Mouse (Mus musculus) right cerebral cortex, postnatal 36 days (tissue): ENCODE data around the gene Zfp60.
"Not testable (repeated sequence)": the region's sequence is repeated elsewhere in the genome, so short reads cannot be mapped to it uniquely, and the experiment has no call there.

ENCODE experiments used
- DNase-seq, 2 experiments: peaks; one replicate each; pipeline ENCODE4 v3.0.0; 2022; ENCODE audit warnings: low spot score in 2 of 2, mixed read lengths in 1 of 2

The Zfp60 gene

GRCm38 (mm10) chr7:27793865-27794264 lies 62.7 kb downstream of the Zfp60 start:
- DNase-seq = not testable (repeated sequence)

- DNase-seq = no peak
Measured at GRCm38 (mm10) chr7:27794566-27794965, 63.4 kb downstream of the Zfp60 start.

GRCm38 (mm10) chr7:27797906-27798811 lies 67.0 kb downstream of the Zfp60 start:
- DNase-seq = no peak

- no peak for DNase-seq
Measured at GRCm38 (mm10) chr7:27801137-27801536, 69.9 kb downstream of the Zfp60 start.

- no peak for DNase-seq
Measured at GRCm38 (mm10) chr7:27802986-27803385, 71.8 kb downstream of the Zfp60 start.
